Mouse (Mus musculus) heart, adult 9 months (tissue): ENCODE results near the gene Apol7a.
A peak's percentile ranks its signal among the peaks of the same experiment; 100 is the strongest.

Source experiments
- DNase-seq, 2 experiments: peaks; one replicate each; pipeline ENCODE4 v3.0.0; 2022; ENCODE audit warnings: low spot score in 2 of 2

The Apol7a gene

DNA sequence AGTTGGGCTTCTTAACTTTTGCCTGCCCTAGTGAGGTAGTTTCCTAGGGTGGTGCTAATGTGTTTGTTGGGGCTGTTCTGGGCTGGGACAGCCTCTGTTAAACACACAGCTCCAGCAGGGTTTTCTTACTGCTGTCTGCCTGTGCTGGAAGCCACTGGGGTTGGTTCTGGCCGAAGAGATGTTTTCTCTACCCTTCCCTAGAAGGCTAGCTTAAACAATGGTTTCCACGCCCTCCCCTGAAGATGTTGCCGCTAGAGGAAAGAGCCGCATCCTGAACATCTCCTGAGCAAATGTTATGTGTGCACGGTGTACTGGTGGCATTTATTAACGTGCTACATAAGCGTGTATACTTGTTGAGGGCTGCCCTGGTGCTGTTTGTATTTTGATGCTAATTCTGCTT lies 50.8 kb downstream of the Apol7a start:
- no peak for DNase-seq

DNA sequence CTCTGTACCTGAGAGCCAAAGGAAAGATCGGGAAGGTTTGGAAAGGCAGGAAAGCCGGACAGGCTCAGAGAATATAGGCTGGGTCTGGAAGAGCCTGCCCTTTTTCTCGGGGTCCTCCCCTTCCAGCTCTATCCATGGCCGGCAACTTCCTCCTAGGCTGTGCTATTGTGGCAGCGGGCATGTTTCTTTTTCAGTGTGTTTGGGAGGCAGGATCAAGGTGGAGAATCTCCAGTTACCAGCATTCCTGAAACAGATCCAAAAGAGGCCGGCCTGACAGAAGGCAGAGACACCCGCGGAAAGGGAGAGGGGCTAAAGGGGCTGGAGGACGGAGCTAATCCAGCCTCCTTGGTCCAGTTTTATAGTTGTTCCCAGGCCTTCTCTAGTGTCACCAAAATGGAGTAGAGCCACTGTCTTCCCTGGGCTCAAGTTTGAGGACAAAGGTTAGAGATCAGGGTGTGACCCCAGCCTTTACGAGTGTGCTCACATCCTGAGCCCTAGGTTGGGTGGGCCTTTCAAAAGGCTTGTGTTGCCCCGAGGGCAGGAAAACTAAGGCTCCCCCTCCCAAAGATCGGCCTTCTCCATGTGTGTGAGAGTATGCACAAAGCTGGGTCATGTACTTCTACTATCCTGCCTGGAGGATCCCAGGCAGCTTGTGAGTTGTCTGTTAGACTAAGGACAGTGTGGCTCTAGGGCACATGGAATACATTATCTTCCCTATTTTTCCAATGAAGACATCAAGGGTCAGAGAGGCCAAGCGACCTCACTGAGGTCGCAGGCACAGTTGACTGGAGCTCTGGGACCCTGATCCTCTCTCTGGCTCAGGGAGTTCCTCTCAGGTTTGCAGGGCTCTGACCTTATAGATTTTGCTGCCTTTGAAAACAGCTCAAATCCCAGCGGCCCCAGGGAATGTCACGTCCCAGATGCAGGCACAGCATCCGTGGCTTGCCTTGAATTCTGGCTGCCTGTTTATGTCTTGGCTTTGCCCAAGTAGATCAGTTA lies 54.5 kb downstream of the Apol7a start:
- no peak for DNase-seq

DNA sequence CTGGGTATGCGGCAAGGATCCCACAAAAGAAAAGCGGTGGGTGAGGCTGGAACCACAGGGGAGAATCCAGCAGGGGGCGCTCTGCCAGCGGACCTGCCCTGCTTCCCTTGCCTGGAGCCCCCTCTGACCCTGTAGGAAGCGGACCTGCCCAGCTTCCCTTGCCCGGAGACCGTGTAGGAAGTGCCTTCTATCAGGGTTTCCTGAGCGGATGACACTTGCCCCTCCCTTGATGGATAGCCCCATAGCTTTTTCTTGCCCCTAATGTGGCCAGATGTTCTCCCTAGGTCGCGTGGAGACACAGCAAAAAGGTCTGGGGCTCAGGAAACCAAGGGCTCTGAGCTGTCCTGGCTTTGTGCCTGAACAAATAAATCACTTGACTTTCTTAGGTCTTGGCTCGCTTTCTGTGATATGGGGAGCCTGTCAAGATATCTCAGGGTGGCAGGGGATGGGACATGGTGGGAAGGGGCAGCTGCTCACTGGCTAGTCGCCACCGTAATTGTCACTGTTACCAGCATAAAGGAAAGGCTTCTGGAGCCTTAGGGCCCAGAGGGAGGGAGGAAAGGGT lies 55.3 kb downstream of the Apol7a start:
- peak; percentile 83 to 85 for DNase-seq

DNA sequence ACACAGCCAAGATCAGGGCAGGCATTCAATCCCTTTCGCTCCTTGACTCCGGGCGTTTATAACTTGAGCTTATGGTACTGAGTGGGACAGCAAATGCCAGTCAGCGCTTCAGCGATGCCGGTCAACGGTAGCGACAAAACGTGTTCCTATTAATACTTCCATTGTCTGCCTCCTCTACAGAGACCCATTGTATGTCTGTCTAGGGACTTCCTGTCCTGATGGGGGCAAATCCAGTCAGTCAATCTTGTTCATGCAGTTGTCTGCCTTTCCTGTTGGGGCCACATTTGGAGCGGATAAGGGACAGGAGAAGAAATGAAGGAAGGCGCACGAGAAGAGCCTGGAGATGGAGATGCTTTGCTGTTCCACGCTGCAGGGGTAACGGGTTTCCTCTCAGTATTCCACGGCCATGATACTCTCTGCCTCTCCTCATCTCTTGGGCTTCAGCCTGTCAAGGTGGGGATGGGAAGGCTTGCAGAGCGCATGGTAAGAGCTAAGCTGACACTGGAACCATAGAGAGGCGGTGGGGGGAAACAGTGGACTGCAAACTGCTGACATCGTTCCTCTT lies 55.9 kb downstream of the Apol7a start:
- no peak for DNase-seq

DNA sequence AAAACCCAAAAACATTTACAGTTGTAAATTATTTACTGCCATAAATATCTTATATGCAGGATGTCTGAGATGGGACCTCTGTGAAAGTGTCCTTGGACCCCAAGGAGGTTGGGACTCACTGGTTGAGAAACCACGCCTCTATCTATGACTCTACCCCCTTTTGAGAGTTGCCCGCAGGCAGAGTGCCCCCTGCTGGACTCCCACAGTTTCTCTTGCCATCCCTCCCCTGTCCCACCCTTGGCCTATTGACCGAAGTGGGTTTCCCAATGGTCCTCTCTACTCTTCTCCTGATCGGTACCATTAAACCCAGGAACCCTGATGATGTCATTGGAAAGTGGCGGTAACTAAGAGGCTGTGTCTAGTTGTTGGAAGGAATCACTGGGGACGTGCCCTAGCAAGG lies 56.9 kb downstream of the Apol7a start:
- DNase-seq = no peak

DNA sequence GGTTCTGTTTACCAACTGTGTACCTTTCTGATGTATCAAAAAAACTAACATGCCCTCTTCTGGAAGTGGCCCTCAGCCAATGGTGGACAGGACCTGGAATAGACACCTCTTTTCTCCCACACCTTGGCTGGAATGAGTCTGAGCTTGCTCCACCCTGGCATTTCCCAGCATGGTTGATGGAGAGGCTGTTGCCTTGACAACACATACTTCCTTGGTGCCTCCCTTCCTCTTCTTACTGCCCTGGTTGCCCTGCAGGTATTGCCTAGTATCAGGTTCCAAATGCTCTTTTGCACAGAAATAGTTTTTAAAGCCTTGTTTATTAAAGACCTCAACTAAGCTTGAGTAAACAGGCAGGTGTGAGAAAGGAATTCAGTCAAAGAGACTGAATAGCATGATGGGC lies 58.3 kb downstream of the Apol7a start:
- no peak for DNase-seq

DNA sequence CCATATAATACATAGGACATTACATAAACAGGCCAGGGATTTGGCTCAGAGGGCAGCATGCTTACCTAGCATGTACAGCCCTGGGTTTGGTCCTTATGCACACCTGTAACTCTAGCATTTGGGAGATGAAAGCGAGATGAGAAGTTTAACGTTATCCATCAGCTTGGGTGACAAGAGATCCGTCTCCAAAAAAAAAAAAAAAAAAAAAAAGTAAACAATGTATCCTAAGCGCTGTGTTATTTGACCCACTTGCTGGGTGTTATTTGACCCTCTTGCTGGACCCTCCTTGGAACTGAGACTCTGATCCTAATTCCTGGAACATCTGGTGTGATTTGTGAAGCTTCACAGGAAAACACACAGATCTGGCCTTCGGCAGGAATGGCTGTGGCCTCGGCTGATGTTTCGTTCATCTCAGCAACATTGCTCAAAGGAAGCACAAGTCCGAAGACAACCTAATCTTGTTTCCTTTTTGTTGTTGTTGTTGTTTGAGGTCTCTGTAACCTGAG lies 59.9 kb downstream of the Apol7a start:
- DNase-seq = no peak

DNA sequence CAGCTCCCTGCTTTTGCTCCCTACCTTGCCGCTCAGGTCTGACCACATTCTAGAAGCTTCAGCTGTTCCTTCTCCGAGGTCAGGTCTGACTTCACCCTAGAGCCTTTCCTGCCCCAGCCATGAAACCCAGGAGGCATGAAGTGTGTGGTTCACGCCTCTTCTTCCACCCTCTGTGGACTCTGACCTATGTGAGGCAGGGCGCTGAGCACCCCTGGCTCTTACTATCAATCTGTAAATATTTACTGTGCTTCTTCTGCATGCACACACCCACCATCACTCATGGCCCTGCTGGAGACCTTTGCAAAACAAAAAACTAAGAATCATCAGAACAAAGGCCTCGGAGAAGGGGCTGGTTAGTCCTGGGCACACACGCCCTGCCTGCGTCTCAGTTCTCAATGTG lies 60.5 kb downstream of the Apol7a start:
- no peak for DNase-seq
